Mouse (Mus musculus) brain, embryonic 14.5 days (tissue): ENCODE results near the gene Sdc3.

Source experiments
- CTCF ChIP-seq: fragments of 200-500 bp; IDR thresholded peaks from 2 replicates; pipeline ENCODE4 v1.5.1; 2012; ENCODE audit warnings: inconsistent platforms, mild to moderate bottlenecking, moderate library complexity, borderline replicate concordance; ENCODE audit not compliant: insufficient read depth, insufficient read length; ENCODE audit errors: extremely low read depth
- POLR2A ChIP-seq: fragments of 200-500 bp; IDR thresholded peaks from 2 replicates; pipeline ENCODE4 v1.6.1; 2012; ENCODE audit warnings: mild to moderate bottlenecking, inconsistent platforms, borderline replicate concordance; ENCODE audit not compliant: poor library complexity, insufficient read depth, insufficient read length, severe bottlenecking; ENCODE audit errors: extremely low read depth

GRCm38 (mm10) chr4:130858880-130859279, 66.5 kb downstream of the Sdc3 start:
- TF ChIP-seq CTCF (no peak), POLR2A (no peak)
